Mouse (Mus musculus) lung, embryonic 15.5 days (tissue): ENCODE measurements around the gene Fmo3. TPM values are rescaled to one million over a fixed set of nuclear protein-coding genes. Genes with fewer than 3 reads are reported as not detected.
A peak's percentile ranks its signal among the peaks of the same experiment; 100 is the strongest.

Experiments used
- ATAC-seq: fragments of 200-750 bp; cut with Nextera tagmentation; 2 replicates; pipeline ENCODE4 v1.8.0; 2017; ENCODE audit warnings: moderate number of reproducible peaks, borderline replicate concordance; ENCODE audit not compliant: low FRiP score, low TSS enrichment; ENCODE audit errors: extremely low read depth
- H3K27ac ChIP-seq: fragments of 300-500 bp; sonication (generic); 2 replicates; pipeline ENCODE4 v1.5.1; 2015; ENCODE audit warnings: moderate library complexity, mild to moderate bottlenecking, inconsistent platforms
- H3K27me3 ChIP-seq: fragments of 300-500 bp; sonication (generic); 2 replicates; pipeline ENCODE4 v1.6.1; 2015; ENCODE audit warnings: inconsistent platforms
- H3K36me3 ChIP-seq: fragments of 300-500 bp; sonication (generic); 2 replicates; pipeline ENCODE4 v1.6.1; 2015; ENCODE audit warnings: inconsistent platforms
- H3K4me1 ChIP-seq: fragments of 300-500 bp; sonication (generic); 2 replicates; pipeline ENCODE4 v1.6.1; 2015; ENCODE audit warnings: inconsistent platforms
- H3K4me2 ChIP-seq: fragments of 300-500 bp; sonication (generic); 2 replicates; pipeline ENCODE4 v1.6.1; 2015; ENCODE audit warnings: inconsistent platforms, mild to moderate bottlenecking, moderate library complexity
- H3K4me3 ChIP-seq: fragments of 300-500 bp; sonication (generic); 2 replicates; pipeline ENCODE4 v1.5.1; 2015; ENCODE audit warnings: mild to moderate bottlenecking, inconsistent platforms
- H3K9ac ChIP-seq: fragments of 300-500 bp; sonication (generic); 2 replicates; pipeline ENCODE4 v1.6.1; 2015; ENCODE audit warnings: inconsistent platforms
- H3K9me3 ChIP-seq: fragments of 300-500 bp; sonication (generic); 2 replicates; pipeline ENCODE4 v1.6.1; 2016; ENCODE audit warnings: inconsistent platforms
- WGBS: fragments of 180-500 bp; shearing (Covaris S2); methylation state at CpG from one replicate; pipeline ENCODE4 v1.1.7; 2015; 5-methylcytosine and 5-hydroxymethylcytosine counted together
- polyA plus RNA-seq: library from polyadenylated mRNA; unstranded; fragments of >200 nt; fragmentation: Nextera tagmentation; extraction: Ambion mirVana; gene quantifications from 2 replicates; pipeline ENCODE4 v1.2.1, GENCODE M21; 2015

Fmo3 gene
- not detected in 2 replicates for polyA plus RNA-seq

DNA sequence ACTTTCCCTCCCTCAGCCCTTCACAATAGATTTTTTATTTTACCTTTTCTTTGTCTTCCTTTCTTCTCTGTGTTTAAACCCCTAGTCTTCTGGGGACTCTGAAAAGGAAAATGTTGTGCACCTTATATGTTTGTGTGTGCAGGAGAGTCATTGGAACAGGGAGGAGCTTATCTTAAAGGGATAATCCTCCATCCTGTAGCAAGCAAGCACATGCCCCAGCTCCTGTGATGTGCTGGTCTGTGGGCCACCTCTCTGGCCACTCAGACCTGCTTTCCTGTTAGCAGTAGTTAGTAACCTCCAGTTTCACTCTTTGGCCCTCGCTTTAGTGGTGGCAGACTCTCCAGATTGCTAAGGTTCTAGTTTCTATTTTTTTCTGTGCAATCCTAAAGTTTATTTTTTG lies at the start of gene Fmo3:
Fmo3 (minus strand) TSS at position 101 of the 400 bp plus-strand sequence.
- no peaks in the 10 kb centered on the region for H3K27me3 ChIP-seq
- no peak within 1 kb of the TSS for H3K9ac ChIP-seq
- 57% methylated on average over 1 of the region's 1 CpGs for WGBS
- H3K27ac ChIP-seq, result no peak within 1 kb of the TSS
- H3K9me3 ChIP-seq, result no peaks in the 10 kb centered on the region
- no peaks in the 10 kb centered on the region for H3K4me1 ChIP-seq
- H3K4me2 ChIP-seq, result no peak within 1 kb of the TSS
- ATAC-seq, result no peak
- no peaks in the 10 kb centered on the region for H3K36me3 ChIP-seq
- no peak within 1 kb of the TSS for H3K4me3 ChIP-seq

DNA sequence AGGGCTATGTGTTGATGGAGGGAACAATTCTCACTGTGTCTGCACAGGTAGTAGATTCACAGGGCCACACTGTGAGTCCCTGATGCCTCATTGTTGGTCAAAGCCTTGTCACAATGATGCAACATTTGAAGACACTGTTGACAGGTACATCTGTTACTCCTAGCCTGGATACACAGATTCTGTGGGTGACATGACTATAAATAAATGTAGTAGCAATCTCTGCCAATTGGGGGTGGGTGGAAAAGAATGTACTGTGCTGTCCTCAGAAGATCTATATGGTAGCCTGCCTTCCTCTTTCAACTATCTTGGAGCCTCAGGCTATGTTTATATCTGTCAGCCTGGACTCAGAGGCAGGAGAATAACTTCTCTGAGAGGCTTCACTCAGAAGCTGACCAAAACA lies 38.7 kb upstream of the Fmo3 start:
- Histone ChIP-seq H3K27ac (no peak overlapping the region), H3K9ac (no peak overlapping the region), H3K4me1 (no peaks in the 10 kb centered on the region), H3K36me3 (no peaks in the 10 kb centered on the region), H3K27me3 (no peaks in the 10 kb centered on the region), H3K9me3 (no peaks in the 10 kb centered on the region), H3K4me3 (no peak overlapping the region), H3K4me2 (no peak overlapping the region)
- no peak for ATAC-seq

DNA sequence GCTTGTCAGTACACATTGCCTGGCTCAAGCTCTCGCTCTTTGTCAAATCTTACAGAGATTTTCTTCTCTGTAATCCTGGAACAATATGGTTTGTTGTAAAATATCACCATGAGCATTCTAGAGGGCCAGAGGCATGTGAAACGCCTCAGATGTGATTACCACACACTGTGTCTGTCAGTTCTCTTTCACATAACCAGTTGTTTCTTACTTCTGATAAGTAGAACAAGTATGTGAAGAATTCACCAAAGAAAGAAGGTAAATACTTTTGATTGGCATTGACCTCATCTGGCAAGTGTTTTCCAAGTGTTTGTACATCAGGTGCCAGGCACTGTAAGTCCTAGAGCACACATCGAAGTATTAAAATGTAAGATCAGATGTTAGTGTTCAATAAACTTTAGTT lies 24.9 kb upstream of the Fmo3 start:
- H3K9ac ChIP-seq, result no peak overlapping the region
- no peak; the same call in 1 of the 2 replicates for ATAC-seq
- H3K36me3 ChIP-seq, result no peaks in the 10 kb centered on the region
- H3K27ac ChIP-seq, result no peak overlapping the region
- H3K9me3 ChIP-seq, result no peaks in the 10 kb centered on the region
- H3K4me1 ChIP-seq, result no peaks in the 10 kb centered on the region
- no peak overlapping the region for H3K4me3 ChIP-seq
- H3K27me3 ChIP-seq, result no peaks in the 10 kb centered on the region
- WGBS, result 42% methylated on average over 3 of the region's 3 CpGs
- no peak overlapping the region for H3K4me2 ChIP-seq

DNA sequence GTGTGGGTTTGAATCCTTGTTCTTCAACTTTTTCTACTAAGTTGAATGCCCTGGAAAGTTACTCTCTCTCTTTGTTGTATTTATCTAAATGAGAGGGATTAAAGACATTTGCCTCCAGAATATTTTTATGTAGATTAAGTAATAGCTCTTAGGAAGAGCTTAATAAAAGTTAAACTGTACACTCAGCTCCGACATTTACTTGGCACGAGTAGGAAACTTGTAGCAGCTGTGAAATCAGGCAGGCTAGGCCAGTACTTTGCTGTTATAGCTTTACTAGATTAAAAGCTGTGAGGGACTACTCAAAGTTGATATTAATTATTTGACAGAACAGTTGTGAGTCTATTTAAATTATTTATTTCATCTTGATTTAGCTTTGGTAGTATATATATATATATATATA lies 19.2 kb upstream of the Fmo3 start:
- H3K36me3 ChIP-seq, result no peaks in the 10 kb centered on the region
- no peaks in the 10 kb centered on the region for H3K4me1 ChIP-seq
- WGBS, result 62% methylated on average over 2 of the region's 2 CpGs
- ATAC-seq, result peak; percentile 53; the same call in 1 of the 2 replicates
- no peaks in the 10 kb centered on the region for H3K27me3 ChIP-seq
- no peaks in the 10 kb centered on the region for H3K9me3 ChIP-seq
- no peak overlapping the region for H3K4me3 ChIP-seq
- no peak overlapping the region for H3K4me2 ChIP-seq
- no peak overlapping the region for H3K9ac ChIP-seq
- peak overlapping the region; percentile 59; the same call in 1 of the 2 replicates for H3K27ac ChIP-seq

DNA sequence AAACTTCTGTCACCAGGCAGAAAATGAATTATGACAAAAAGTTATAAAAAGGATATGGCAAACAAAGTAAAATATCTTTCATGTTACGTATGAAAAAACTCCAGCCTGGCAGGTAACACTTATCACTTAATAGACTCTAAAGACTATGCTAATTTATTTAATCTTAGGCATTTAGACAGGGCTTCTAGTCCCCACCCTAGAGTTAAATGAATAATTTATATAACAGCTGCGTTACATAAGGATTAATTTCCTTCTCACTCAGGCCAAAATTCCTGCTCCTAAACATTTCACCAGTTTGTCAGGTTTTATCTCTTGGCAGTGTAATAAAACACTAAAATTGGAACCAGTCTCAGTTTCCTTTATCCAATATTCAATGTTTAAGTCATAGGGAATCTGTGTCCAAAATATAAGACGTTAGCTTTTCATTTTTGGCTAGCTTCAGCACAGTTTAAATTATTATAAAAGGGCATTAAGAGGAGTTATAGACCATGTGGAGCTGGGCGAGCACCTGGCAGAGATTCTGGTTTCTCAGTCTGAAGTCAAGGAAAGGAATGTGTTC lies 17.0 kb upstream of the Fmo3 start:
- H3K27me3 ChIP-seq, result no peaks in the 10 kb centered on the region
- H3K4me3 ChIP-seq, result no peak overlapping the region
- H3K27ac ChIP-seq, result peak overlapping the region; percentile 23; the same call in 1 of the 2 replicates
- no peaks in the 10 kb centered on the region for H3K36me3 ChIP-seq
- ATAC-seq, result peak; percentile 51
- WGBS, result 36% methylated on average over 4 of the region's 4 CpGs
- H3K9ac ChIP-seq, result no peak overlapping the region
- H3K4me1 ChIP-seq, result no peaks in the 10 kb centered on the region
- no peak overlapping the region for H3K4me2 ChIP-seq
- H3K9me3 ChIP-seq, result no peaks in the 10 kb centered on the region

DNA sequence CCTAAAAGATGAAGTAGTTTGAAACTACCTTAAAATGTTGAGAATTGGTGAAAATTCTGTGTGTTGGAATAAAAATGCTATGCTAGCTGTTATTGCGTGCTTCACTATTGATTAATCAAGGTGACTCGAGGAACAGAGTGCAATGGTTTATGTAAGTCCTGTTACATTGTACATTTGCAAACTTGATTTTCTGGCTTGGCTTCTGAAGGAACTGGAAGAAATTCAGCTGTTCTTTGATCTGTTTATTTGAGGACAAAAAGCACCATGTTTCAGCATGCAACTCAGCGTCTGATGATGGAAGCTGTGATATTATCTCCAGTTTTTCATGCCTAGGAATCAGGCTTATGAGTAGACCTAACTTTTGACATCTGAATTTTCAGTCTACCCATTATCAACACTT lies 3.2 kb upstream of the Fmo3 start:
- H3K9ac ChIP-seq, result no peak overlapping the region
- no peak overlapping the region for H3K4me2 ChIP-seq
- no peak for ATAC-seq
- no peaks in the 10 kb centered on the region for H3K4me1 ChIP-seq
- no peak overlapping the region for H3K27ac ChIP-seq
- H3K27me3 ChIP-seq, result no peaks in the 10 kb centered on the region
- H3K9me3 ChIP-seq, result no peaks in the 10 kb centered on the region
- no peaks in the 10 kb centered on the region for H3K36me3 ChIP-seq
- 48% methylated on average over 3 of the region's 3 CpGs for WGBS
- no peak overlapping the region for H3K4me3 ChIP-seq

DNA sequence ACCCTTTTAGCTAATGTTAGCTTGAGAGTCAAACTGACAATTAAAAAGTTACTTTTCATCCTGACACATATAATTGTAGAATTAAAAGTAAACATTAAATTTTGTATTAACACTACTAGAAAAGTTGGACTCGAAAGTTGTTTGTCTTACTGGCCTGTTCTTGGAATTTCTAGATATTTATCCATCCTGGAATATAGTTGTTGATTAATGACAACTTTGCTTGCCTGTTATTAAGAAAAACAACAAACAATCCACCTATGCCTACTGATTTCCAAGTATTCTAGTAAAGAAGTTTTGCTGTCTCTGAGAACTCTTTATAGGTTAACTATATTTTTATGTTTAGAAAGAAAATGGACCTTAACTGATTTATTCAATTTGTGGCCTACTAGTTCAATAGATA lies 2.4 kb upstream of the Fmo3 start:
- H3K9me3 ChIP-seq, result no peaks in the 10 kb centered on the region
- H3K36me3 ChIP-seq, result no peaks in the 10 kb centered on the region
- H3K27ac ChIP-seq, result no peak overlapping the region
- WGBS, result 63% methylated on average over 1 of the region's 1 CpGs
- no peak for ATAC-seq
- H3K4me2 ChIP-seq, result no peak overlapping the region
- H3K4me1 ChIP-seq, result no peaks in the 10 kb centered on the region
- H3K9ac ChIP-seq, result no peak overlapping the region
- H3K27me3 ChIP-seq, result no peaks in the 10 kb centered on the region
- H3K4me3 ChIP-seq, result no peak overlapping the region

DNA sequence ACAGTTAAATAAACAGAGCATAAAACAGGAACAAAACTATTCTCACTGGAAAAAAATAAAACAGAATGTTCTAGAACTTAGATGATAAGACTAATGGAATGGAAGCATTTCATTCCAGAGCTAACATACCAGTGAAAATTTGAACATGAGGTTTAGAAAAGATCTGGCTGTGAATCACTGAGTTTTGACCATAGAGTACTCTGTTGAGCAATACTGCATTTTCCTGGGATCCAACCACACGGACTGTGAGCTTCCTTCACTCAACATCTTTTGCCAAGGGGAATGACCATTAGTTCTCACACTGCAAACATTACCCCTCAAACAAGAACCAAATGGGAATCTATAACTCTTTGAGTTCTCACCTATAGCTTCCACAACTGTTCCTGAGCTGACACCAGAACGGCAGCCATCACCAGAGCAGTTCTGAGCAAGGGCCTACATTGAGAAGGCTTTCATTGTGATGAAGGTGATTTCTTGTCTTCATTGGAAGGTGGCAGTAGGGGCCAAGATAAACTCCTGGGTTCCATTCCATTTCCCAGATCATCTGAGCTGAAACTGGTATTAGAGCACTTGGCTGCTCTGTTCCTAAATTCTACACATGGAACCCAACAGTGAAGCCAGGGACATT lies 1.9 kb upstream of the Fmo3 start:
- 76% methylated on average over 2 of the region's 2 CpGs for WGBS
- H3K4me2 ChIP-seq, result no peak overlapping the region
- no peak for ATAC-seq
- H3K27me3 ChIP-seq, result no peaks in the 10 kb centered on the region
- H3K9ac ChIP-seq, result no peak overlapping the region
- no peaks in the 10 kb centered on the region for H3K9me3 ChIP-seq
- no peaks in the 10 kb centered on the region for H3K36me3 ChIP-seq
- H3K4me1 ChIP-seq, result no peaks in the 10 kb centered on the region
- H3K4me3 ChIP-seq, result no peak overlapping the region
- H3K27ac ChIP-seq, result no peak overlapping the region

DNA sequence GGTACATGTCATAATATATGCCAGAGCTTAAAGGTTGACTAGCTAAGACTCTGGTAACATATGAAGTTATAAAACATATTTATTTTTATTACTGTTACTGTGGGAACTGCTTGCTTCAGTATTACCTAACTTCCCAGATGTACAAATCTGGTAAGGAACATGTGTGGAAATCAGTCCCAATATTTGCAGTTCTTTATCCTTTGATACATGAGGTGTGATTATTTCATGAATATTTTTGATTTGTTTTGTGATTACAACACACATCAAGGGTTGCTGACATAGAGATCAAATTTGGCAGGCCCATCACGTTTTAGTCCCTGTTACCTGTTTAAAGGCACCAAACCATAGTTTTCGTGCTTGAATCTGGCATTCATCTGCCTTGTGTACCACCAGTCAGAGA lies 20.8 kb downstream of the Fmo3 start:
- Histone ChIP-seq H3K9ac (no peak overlapping the region), H3K9me3 (no peaks in the 10 kb centered on the region), H3K4me2 (no peak overlapping the region), H3K27me3 (no peaks in the 10 kb centered on the region), H3K4me1 (no peaks in the 10 kb centered on the region), H3K36me3 (no peaks in the 10 kb centered on the region), H3K27ac (no peak overlapping the region), H3K4me3 (no peak overlapping the region)
- no peak for ATAC-seq
- WGBS, result 61% methylated on average over 2 of the region's 2 CpGs

DNA sequence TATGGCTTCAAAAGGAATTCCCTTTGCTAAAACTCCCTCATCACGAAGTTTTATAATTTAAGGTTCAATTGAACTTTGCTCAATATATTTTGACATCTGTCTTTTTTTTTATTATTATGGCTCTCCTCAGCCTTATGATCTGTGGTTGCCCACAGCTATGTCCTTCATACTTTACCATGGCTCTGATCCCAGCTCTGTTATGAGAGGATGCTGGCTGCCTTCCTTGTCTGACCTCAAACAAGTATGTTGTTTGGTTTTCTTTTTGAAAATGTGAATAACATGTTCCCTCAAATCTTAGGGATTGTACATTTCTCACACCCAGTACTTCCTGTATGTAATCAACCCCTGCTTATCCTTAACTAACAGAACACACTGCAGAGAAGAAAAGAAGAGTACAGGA lies 26.9 kb downstream of the Fmo3 start:
- Histone ChIP-seq H3K4me1 (no peaks in the 10 kb centered on the region), H3K4me2 (no peak overlapping the region), H3K27ac (no peak overlapping the region), H3K9ac (no peak overlapping the region), H3K9me3 (no peaks in the 10 kb centered on the region), H3K27me3 (no peaks in the 10 kb centered on the region), H3K36me3 (no peaks in the 10 kb centered on the region), H3K4me3 (no peak overlapping the region)
- ATAC-seq, result no peak
- WGBS, result 82% methylated on average over 1 of the region's 1 CpGs

DNA sequence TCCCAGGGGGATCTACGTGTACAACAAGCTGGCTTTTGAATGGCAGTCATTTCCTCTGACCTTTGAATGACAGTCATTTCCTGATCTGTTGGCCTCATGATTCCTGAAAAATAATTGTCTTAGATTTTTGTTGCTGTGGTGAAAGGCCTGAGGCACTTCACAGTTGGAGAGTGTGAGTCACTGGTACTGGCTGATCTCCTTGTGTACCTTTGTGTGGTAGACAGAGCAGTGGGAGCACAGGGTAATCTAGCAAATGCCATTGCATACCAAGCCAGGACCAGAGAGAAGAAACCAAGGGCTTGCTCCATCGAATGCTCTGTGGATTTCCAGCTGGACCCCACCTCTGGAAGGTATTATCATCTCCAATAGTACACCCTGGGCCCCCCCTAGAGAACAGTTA lies 31.2 kb downstream of the Fmo3 start:
- Histone ChIP-seq H3K4me1 (no peaks in the 10 kb centered on the region), H3K9ac (no peak overlapping the region), H3K4me3 (no peak overlapping the region), H3K4me2 (no peak overlapping the region), H3K27me3 (no peaks in the 10 kb centered on the region), H3K36me3 (no peaks in the 10 kb centered on the region), H3K27ac (no peak overlapping the region), H3K9me3 (no peaks in the 10 kb centered on the region)
- 49% methylated on average over 2 of the region's 2 CpGs for WGBS
- no peak for ATAC-seq

DNA sequence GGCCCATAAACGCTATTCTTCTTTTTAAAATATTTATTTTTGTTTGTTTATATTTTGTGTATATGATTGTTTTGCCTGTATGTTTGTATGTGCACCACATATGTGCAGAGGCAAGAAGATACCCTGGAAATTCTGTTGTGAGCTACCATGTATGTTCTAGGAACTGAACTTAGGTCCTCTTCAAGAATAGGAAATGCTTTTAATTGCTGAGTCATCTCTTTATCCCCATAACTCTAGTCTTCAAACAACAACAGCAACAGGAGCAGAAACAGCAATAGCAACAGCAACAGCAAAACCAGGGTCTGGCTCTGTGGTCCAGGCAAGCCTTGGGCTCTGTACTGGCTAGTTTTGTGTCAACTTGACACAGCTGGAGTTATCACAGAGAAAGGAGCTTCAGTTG lies 34.6 kb downstream of the Fmo3 start:
- H3K4me2 ChIP-seq, result no peak overlapping the region
- no peaks in the 10 kb centered on the region for H3K27me3 ChIP-seq
- H3K9me3 ChIP-seq, result no peaks in the 10 kb centered on the region
- ATAC-seq, result no peak
- H3K27ac ChIP-seq, result no peak overlapping the region
- WGBS, result 73% methylated on average over 1 of the region's 1 CpGs
- H3K4me1 ChIP-seq, result no peaks in the 10 kb centered on the region
- H3K9ac ChIP-seq, result no peak overlapping the region
- H3K36me3 ChIP-seq, result no peaks in the 10 kb centered on the region
- no peak overlapping the region for H3K4me3 ChIP-seq

DNA sequence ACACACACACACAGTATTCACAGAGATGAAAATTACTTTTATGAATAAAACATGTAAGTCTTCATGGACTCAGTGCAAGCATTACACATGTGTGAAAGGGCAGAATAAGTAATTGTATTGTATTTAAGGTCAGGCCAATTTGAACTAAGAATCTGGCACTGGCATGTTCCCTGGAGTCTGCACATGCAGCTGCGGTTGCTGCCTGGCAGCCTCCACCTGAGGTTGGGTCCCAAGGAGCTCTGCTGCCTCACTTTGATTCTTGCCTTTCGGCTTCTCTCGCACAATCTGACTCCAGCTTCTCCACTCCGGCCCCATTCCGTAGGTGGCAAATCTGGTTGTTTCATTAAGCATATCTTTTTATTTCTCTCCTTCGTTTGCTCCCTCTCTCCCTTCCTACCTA lies 36.4 kb downstream of the Fmo3 start:
- 86% methylated on average over 6 of the region's 6 CpGs for WGBS
- no peaks in the 10 kb centered on the region for H3K9me3 ChIP-seq
- no peak for ATAC-seq
- no peak overlapping the region for H3K9ac ChIP-seq
- no peak overlapping the region for H3K4me3 ChIP-seq
- H3K4me1 ChIP-seq, result no peaks in the 10 kb centered on the region
- H3K27me3 ChIP-seq, result no peaks in the 10 kb centered on the region
- no peak overlapping the region for H3K4me2 ChIP-seq
- no peaks in the 10 kb centered on the region for H3K36me3 ChIP-seq
- H3K27ac ChIP-seq, result no peak overlapping the region
